Mouse (Mus musculus) heart, embryonic 13.5 days (tissue): ENCODE results near the gene Kctd19. TPM values are rescaled to one million over a fixed set of nuclear protein-coding genes. Genes with fewer than 3 reads are reported as not detected.

Experiments
- ATAC-seq: fragments of 200-750 bp; cut with Nextera tagmentation; 2 replicates; pipeline ENCODE4 v1.8.0; 2017; ENCODE audit warnings: moderate TSS enrichment; ENCODE audit not compliant: insufficient number of reproducible peaks, low FRiP score, low TSS enrichment; ENCODE audit errors: extremely low read depth
- H3K27ac ChIP-seq: fragments of 300-500 bp; sonication (generic); replicated peaks from 2 replicates; pipeline ENCODE4 v1.5.1; 2015; ENCODE audit warnings: moderate library complexity, mild to moderate bottlenecking, inconsistent platforms
- H3K27me3 ChIP-seq: fragments of 300-500 bp; sonication (generic); replicated peaks from 2 replicates; pipeline ENCODE4 v1.6.1; 2015; ENCODE audit warnings: mild to moderate bottlenecking, inconsistent platforms
- H3K36me3 ChIP-seq: fragments of 300-500 bp; sonication (generic); 2 replicates; pipeline ENCODE4 v1.6.1; 2015; ENCODE audit warnings: mild to moderate bottlenecking, inconsistent platforms
- H3K4me1 ChIP-seq: fragments of 300-500 bp; sonication (generic); 2 replicates; pipeline ENCODE4 v1.6.1; 2015; ENCODE audit warnings: inconsistent platforms
- H3K4me2 ChIP-seq: fragments of 300-500 bp; sonication (generic); 2 replicates; pipeline ENCODE4 v1.6.1; 2015; ENCODE audit warnings: inconsistent platforms, mild to moderate bottlenecking, moderate library complexity
- H3K4me3 ChIP-seq: fragments of 300-500 bp; sonication (generic); 2 replicates; pipeline ENCODE4 v1.5.1; 2015; ENCODE audit warnings: moderate library complexity, mild to moderate bottlenecking, inconsistent platforms
- H3K9ac ChIP-seq: fragments of 300-500 bp; sonication (generic); 2 replicates; pipeline ENCODE4 v1.6.1; 2015; ENCODE audit warnings: inconsistent platforms, mild to moderate bottlenecking, moderate library complexity
- H3K9me3 ChIP-seq: fragments of 300-500 bp; sonication (generic); 2 replicates; pipeline ENCODE4 v1.6.1; 2016; ENCODE audit warnings: inconsistent platforms
- WGBS: fragments of 180-500 bp; shearing (Covaris S2); methylation state at CpG from one replicate; pipeline ENCODE4 v1.1.7; 2015; ENCODE audit warnings: mixed read lengths; 5-methylcytosine and 5-hydroxymethylcytosine counted together
- polyA plus RNA-seq: library from polyadenylated mRNA; unstranded; fragments of >200 nt; fragmentation: Nextera tagmentation; extraction: Ambion mirVana; gene quantifications from 2 replicates; pipeline ENCODE4 v1.2.1, GENCODE M21; 2015

The Kctd19 gene
- polyA plus RNA-seq, 1 experiment from 2014 or later, result not detected

- Histone ChIP-seq H3K9ac (no peak overlapping the region), H3K9me3 (peaks cover 3% of the 10 kb centered on the region; the same call in 1 of the 2 replicates), H3K27me3 (peaks cover 19% of the 10 kb centered on the region), H3K4me1 (no peaks in the 10 kb centered on the region), H3K4me3 (no peak overlapping the region), H3K36me3 (no peaks in the 10 kb centered on the region), H3K27ac (no peak overlapping the region), H3K4me2 (no peak overlapping the region)
- no peak for ATAC-seq
- WGBS, result 77% methylated on average over 4 of the region's 4 CpGs
These were observed 6.5 kb upstream of the Kctd19 start for GRCm38 (mm10) chr8:105419800-105420199.

- H3K27me3 ChIP-seq, result peaks cover 27% of the 10 kb centered on the region
- H3K9me3 ChIP-seq, result peaks cover 3% of the 10 kb centered on the region; the same call in 1 of the 2 replicates
- H3K27ac ChIP-seq, result no peak overlapping the region
- ATAC-seq, result no peak
- H3K4me3 ChIP-seq, result no peak overlapping the region
- WGBS, result 70% methylated on average over 2 of the region's 2 CpGs
- H3K4me2 ChIP-seq, result no peak overlapping the region
- H3K9ac ChIP-seq, result no peak overlapping the region
- no peaks in the 10 kb centered on the region for H3K4me1 ChIP-seq
- no peaks in the 10 kb centered on the region for H3K36me3 ChIP-seq
These were observed 5.7 kb upstream of the Kctd19 start for GRCm38 (mm10) chr8:105418992-105419391.

- no peak overlapping the region for H3K27ac ChIP-seq
- no peak overlapping the region for H3K4me2 ChIP-seq
- H3K27me3 ChIP-seq, result peaks cover 29% of the 10 kb centered on the region
- H3K9ac ChIP-seq, result no peak overlapping the region
- ATAC-seq, result no peak
- 91% methylated on average over 6 of the region's 6 CpGs for WGBS
- H3K4me1 ChIP-seq, result peaks cover 7% of the 10 kb centered on the region
- no peak overlapping the region for H3K4me3 ChIP-seq
- H3K9me3 ChIP-seq, result no peaks in the 10 kb centered on the region
- H3K36me3 ChIP-seq, result no peaks in the 10 kb centered on the region
These were observed 3.4 kb downstream of the Kctd19 start for GRCm38 (mm10) chr8:105409947-105410346.

- no peaks in the 10 kb centered on the region for H3K9me3 ChIP-seq
- no peaks in the 10 kb centered on the region for H3K36me3 ChIP-seq
- no peak overlapping the region for H3K4me3 ChIP-seq
- ATAC-seq, result no peak
- 48% methylated on average over 7 of the region's 7 CpGs for WGBS
- H3K27ac ChIP-seq, result no peak overlapping the region
- peaks cover 13% of the 10 kb centered on the region for H3K27me3 ChIP-seq
- no peak overlapping the region for H3K4me2 ChIP-seq
- H3K4me1 ChIP-seq, result peaks cover 2% of the 10 kb centered on the region
- no peak overlapping the region for H3K9ac ChIP-seq
These were observed 5.0 kb downstream of the Kctd19 start for GRCm38 (mm10) chr8:105408331-105408730.

GRCm38 (mm10) chr8:105406416-105406815, 6.9 kb downstream of the Kctd19 start:
- no peaks in the 10 kb centered on the region for H3K9me3 ChIP-seq
- no peak overlapping the region for H3K4me3 ChIP-seq
- no peak for ATAC-seq
- H3K4me1 ChIP-seq, result no peaks in the 10 kb centered on the region
- no peaks in the 10 kb centered on the region for H3K27me3 ChIP-seq
- no peak overlapping the region for H3K9ac ChIP-seq
- no peak overlapping the region for H3K4me2 ChIP-seq
- 70% methylated on average over 10 of the region's 10 CpGs for WGBS
- no peaks in the 10 kb centered on the region for H3K36me3 ChIP-seq
- no peak overlapping the region for H3K27ac ChIP-seq

GRCm38 (mm10) chr8:105404496-105404895, 8.8 kb downstream of the Kctd19 start:
- Histone ChIP-seq H3K36me3 (no peaks in the 10 kb centered on the region), H3K9me3 (no peaks in the 10 kb centered on the region; the same call in 1 of the 2 replicates), H3K4me1 (no peaks in the 10 kb centered on the region), H3K4me3 (no peak overlapping the region), H3K27ac (no peak overlapping the region), H3K4me2 (no peak overlapping the region), H3K27me3 (no peaks in the 10 kb centered on the region), H3K9ac (no peak overlapping the region)
- no peak for ATAC-seq
- 69% methylated on average over 1 of the region's 1 CpGs for WGBS

GRCm38 (mm10) chr8:105403467-105403866, 9.8 kb downstream of the Kctd19 start:
- Histone ChIP-seq H3K4me2 (no peak overlapping the region), H3K9ac (no peak overlapping the region), H3K27me3 (0 out of 2 replicates have a peak, but pooled peaks cover 4% of the 10 kb centered on the region), H3K4me1 (no peaks in the 10 kb centered on the region), H3K36me3 (no peaks in the 10 kb centered on the region), H3K27ac (no peak overlapping the region), H3K9me3 (no peaks in the 10 kb centered on the region; the same call in 1 of the 2 replicates), H3K4me3 (no peak overlapping the region)
- no peak for ATAC-seq
- 78% methylated on average over 8 of the region's 8 CpGs for WGBS

- WGBS, result 83% methylated on average over 5 of the region's 5 CpGs
- Histone ChIP-seq H3K9me3 (no peaks in the 10 kb centered on the region; the same call in 1 of the 2 replicates), H3K27ac (no peak overlapping the region), H3K4me1 (no peaks in the 10 kb centered on the region), H3K36me3 (no peaks in the 10 kb centered on the region), H3K4me3 (no peak overlapping the region), H3K4me2 (no peak overlapping the region), H3K27me3 (peaks cover 23% of the 10 kb centered on the region), H3K9ac (no peak overlapping the region)
- no peak for ATAC-seq
These were observed 13.3 kb downstream of the Kctd19 start for GRCm38 (mm10) chr8:105400016-105400415.

DNA sequence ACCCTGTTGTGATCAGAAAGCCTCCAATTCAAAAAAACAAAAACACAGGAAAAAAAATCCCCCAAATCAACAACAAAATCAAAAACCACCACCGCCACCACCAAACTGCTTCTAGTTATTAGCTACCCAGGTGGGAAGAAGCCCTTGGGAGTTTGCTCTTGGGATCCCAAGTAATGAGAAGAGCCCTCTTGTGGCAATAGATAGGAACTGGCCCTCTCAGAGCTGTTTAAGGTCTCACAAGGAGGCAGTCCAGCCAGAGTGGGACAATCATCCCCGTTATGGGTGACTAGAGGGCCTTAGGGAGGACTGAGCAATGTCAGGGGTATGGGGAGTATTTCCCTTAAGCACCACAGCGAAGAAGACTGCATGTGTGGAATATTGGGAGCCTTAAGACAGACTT, 15.6 kb downstream of the Kctd19 start:
- no peak overlapping the region for H3K9ac ChIP-seq
- peaks cover 7% of the 10 kb centered on the region for H3K4me1 ChIP-seq
- no peak overlapping the region for H3K27ac ChIP-seq
- ATAC-seq, result no peak
- WGBS, result 25% methylated on average over 3 of the region's 3 CpGs
- no peak overlapping the region for H3K4me2 ChIP-seq
- H3K36me3 ChIP-seq, result no peaks in the 10 kb centered on the region
- H3K9me3 ChIP-seq, result no peaks in the 10 kb centered on the region; the same call in 1 of the 2 replicates
- H3K4me3 ChIP-seq, result no peak overlapping the region
- peaks cover 39% of the 10 kb centered on the region for H3K27me3 ChIP-seq

GRCm38 (mm10) chr8:105393915-105394314, 19.4 kb downstream of the Kctd19 start:
- no peak for ATAC-seq
- H3K4me3 ChIP-seq, result no peak overlapping the region
- peaks cover 8% of the 10 kb centered on the region for H3K4me1 ChIP-seq
- 79% methylated on average over 7 of the region's 7 CpGs for WGBS
- no peaks in the 10 kb centered on the region for H3K9me3 ChIP-seq
- no peak overlapping the region for H3K4me2 ChIP-seq
- peaks cover 69% of the 10 kb centered on the region for H3K27me3 ChIP-seq
- H3K9ac ChIP-seq, result no peak overlapping the region
- H3K27ac ChIP-seq, result no peak overlapping the region
- no peaks in the 10 kb centered on the region for H3K36me3 ChIP-seq

DNA sequence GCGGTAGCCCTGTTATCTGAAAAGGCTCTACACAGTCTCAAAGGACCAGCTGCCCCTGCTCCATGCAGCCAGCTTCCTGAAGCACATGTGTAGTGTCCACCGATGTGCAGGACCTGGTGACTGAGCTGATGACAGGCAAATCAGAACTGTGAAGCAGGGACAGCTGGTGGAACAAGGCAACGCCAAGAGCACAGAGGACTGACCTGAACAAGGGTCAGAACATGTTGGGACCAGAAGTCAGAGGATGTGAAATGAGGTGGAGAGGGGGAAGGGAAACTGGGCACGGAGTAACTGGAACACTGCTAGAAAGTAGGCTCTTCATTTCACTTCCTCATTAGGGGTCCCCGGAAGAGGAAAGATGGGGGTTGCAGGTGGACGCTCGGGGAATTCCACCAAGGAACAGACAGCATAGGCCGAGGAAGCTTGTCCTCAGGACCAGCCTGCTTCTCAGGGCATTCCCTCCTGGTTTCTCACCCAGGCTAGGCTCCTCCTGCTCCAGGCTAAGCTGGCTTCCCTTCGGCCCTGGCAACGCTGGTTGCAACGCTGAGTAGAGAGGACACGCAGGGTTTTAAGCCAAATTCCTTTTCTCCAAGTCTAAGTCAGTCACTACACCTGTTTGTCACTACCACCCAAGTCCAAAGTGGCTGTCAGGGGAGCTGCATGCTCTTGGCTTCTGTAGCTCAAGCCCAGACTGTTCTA, 20.1 kb downstream of the Kctd19 start:
- H3K9me3 ChIP-seq, result no peaks in the 10 kb centered on the region
- H3K9ac ChIP-seq, result no peak overlapping the region
- peaks cover 63% of the 10 kb centered on the region for H3K27me3 ChIP-seq
- peaks cover 13% of the 10 kb centered on the region for H3K4me1 ChIP-seq
- no peaks in the 10 kb centered on the region for H3K36me3 ChIP-seq
- no peak for ATAC-seq
- no peak overlapping the region for H3K4me3 ChIP-seq
- H3K27ac ChIP-seq, result no peak overlapping the region
- WGBS, result 69% methylated on average over 12 of the region's 12 CpGs
- no peak overlapping the region for H3K4me2 ChIP-seq

GRCm38 (mm10) chr8:105389096-105389495, 24.2 kb downstream of the Kctd19 start:
- Histone ChIP-seq H3K27ac (no peak overlapping the region), H3K27me3 (peaks cover 43% of the 10 kb centered on the region), H3K36me3 (no peaks in the 10 kb centered on the region), H3K4me1 (peaks cover 38% of the 10 kb centered on the region), H3K4me3 (no peak overlapping the region), H3K4me2 (no peak overlapping the region), H3K9me3 (no peaks in the 10 kb centered on the region), H3K9ac (no peak overlapping the region)
- ATAC-seq, result no peak
- WGBS, result 68% methylated on average over 6 of the region's 6 CpGs
